Mouse (Mus musculus) kidney, postnatal 4 days (tissue): ENCODE results near the gene Galnt2.

Source experiments
- DNase-seq, 2 experiments: peaks; one replicate each; pipeline ENCODE4 v3.0.0; 2021; ENCODE audit warnings: mixed read lengths in 2 of 2

The Galnt2 gene

GRCm38 (mm10) chr8:124231176-124231484 is at the start of gene Galnt2:
TSS of gene Galnt2 (plus strand) at chr8:124231391.
- DNase-seq = peak; percentile 92 to 95

GRCm38 (mm10) chr8:124181751-124182150 is 49.4 kb upstream of the Galnt2 start:
- no peak for DNase-seq

- DNase-seq = peak; percentile 22 to 50
Measured at GRCm38 (mm10) chr8:124182224-124182623, 49.0 kb upstream of the Galnt2 start.

GRCm38 (mm10) chr8:124184078-124184477 is 47.1 kb upstream of the Galnt2 start:
- no peak for DNase-seq

GRCm38 (mm10) chr8:124184507-124184906 is 46.7 kb upstream of the Galnt2 start:
- DNase-seq = no peak

GRCm38 (mm10) chr8:124185081-124185480 is 46.1 kb upstream of the Galnt2 start:
- no peak for DNase-seq

GRCm38 (mm10) chr8:124190388-124190787 is 40.8 kb upstream of the Galnt2 start:
- DNase-seq = no peak

GRCm38 (mm10) chr8:124192242-124192641 is 38.9 kb upstream of the Galnt2 start:
- no peak for DNase-seq

- no peak for DNase-seq
Measured at GRCm38 (mm10) chr8:124192976-124193375, 38.2 kb upstream of the Galnt2 start.

GRCm38 (mm10) chr8:124193992-124194391 is 37.2 kb upstream of the Galnt2 start:
- DNase-seq = no peak

- DNase-seq = peak; percentile 34 to 37
Measured at GRCm38 (mm10) chr8:124196195-124196594, 35.0 kb upstream of the Galnt2 start.

- no peak for DNase-seq
Measured at GRCm38 (mm10) chr8:124196797-124197196, 34.4 kb upstream of the Galnt2 start.

- DNase-seq = no peak
Measured at GRCm38 (mm10) chr8:124198230-124198629, 33.0 kb upstream of the Galnt2 start.

GRCm38 (mm10) chr8:124200400-124200799 is 30.8 kb upstream of the Galnt2 start:
- peak in 1 of 2 experiments; percentile 5 for DNase-seq

GRCm38 (mm10) chr8:124201706-124202105 is 29.5 kb upstream of the Galnt2 start:
- DNase-seq = no peak

GRCm38 (mm10) chr8:124202895-124203294 is 28.3 kb upstream of the Galnt2 start:
- DNase-seq = no peak

GRCm38 (mm10) chr8:124204001-124204601 is 27.1 kb upstream of the Galnt2 start:
- no peak for DNase-seq

GRCm38 (mm10) chr8:124212148-124212547 is 19.0 kb upstream of the Galnt2 start:
- no peak for DNase-seq

GRCm38 (mm10) chr8:124216951-124217350 is 14.2 kb upstream of the Galnt2 start:
- no peak for DNase-seq

GRCm38 (mm10) chr8:124229883-124230282 is 1.3 kb upstream of the Galnt2 start:
- no peak for DNase-seq

- DNase-seq = no peak
Measured at GRCm38 (mm10) chr8:124230496-124231175, 555 bp upstream of the Galnt2 start.

- peak; percentile 69 to 81 for DNase-seq
Measured at GRCm38 (mm10) chr8:124231485-124232279, 491 bp downstream of the Galnt2 start.

GRCm38 (mm10) chr8:124232280-124232600 is 1.0 kb downstream of the Galnt2 start:
- no peak for DNase-seq

- no peak for DNase-seq
Measured at GRCm38 (mm10) chr8:124234496-124234895, 3.3 kb downstream of the Galnt2 start.
